Mouse (Mus musculus) embryonic facial prominence, embryonic 15.5 days (tissue): ENCODE data around the gene Itpkc. TPM values are rescaled to one million over a fixed set of nuclear protein-coding genes. Genes with fewer than 3 reads are reported as not detected.
A peak's percentile ranks its signal among the peaks of the same experiment; 100 is the strongest.
"Not testable (repeated sequence)": the region's sequence is repeated elsewhere in the genome, so short reads cannot be mapped to it uniquely, and the experiment has no call there.

Experiments used
- ATAC-seq: fragments of 200-750 bp; cut with Nextera tagmentation; 2 replicates; pipeline ENCODE4 v1.8.0; 2017; ENCODE audit warnings: low read depth, moderate TSS enrichment; ENCODE audit not compliant: insufficient number of reproducible peaks, low FRiP score, low TSS enrichment
- H3K27ac ChIP-seq: fragments of 300-500 bp; sonication (generic); replicated peaks from 2 replicates; pipeline ENCODE4 v1.5.1; 2015; ENCODE audit warnings: mild to moderate bottlenecking, inconsistent platforms
- H3K27me3 ChIP-seq: fragments of 300-500 bp; sonication (generic); 2 replicates; pipeline ENCODE4 v1.6.1; 2015; ENCODE audit warnings: inconsistent platforms
- H3K36me3 ChIP-seq: fragments of 300-500 bp; sonication (generic); 2 replicates; pipeline ENCODE4 v1.6.1; 2015; ENCODE audit warnings: mild to moderate bottlenecking, inconsistent platforms
- H3K4me1 ChIP-seq: fragments of 300-500 bp; sonication (generic); 2 replicates; pipeline ENCODE4 v1.6.1; 2015; ENCODE audit warnings: inconsistent platforms
- H3K4me2 ChIP-seq: fragments of 300-500 bp; sonication (generic); replicated peaks from 2 replicates; pipeline ENCODE4 v1.6.1; 2015; ENCODE audit warnings: mild to moderate bottlenecking, inconsistent platforms
- H3K4me3 ChIP-seq: fragments of 300-500 bp; sonication (generic); replicated peaks from 2 replicates; pipeline ENCODE4 v1.5.1; 2015; ENCODE audit warnings: mild to moderate bottlenecking, inconsistent platforms
- H3K9ac ChIP-seq: fragments of 300-500 bp; sonication (generic); 2 replicates; pipeline ENCODE4 v1.6.1; 2015; ENCODE audit warnings: inconsistent platforms
- H3K9me3 ChIP-seq: fragments of 300-500 bp; sonication (generic); replicated peaks from 2 replicates; pipeline ENCODE4 v1.6.1; 2016; ENCODE audit warnings: inconsistent platforms
- WGBS: fragments of 180-500 bp; shearing (Covaris S2); methylation state at CpG from one replicate; pipeline ENCODE4 v1.1.7; 2015; 5-methylcytosine and 5-hydroxymethylcytosine counted together
- polyA plus RNA-seq: library from polyadenylated mRNA; unstranded; fragments of >200 nt; fragmentation: Nextera tagmentation; extraction: Ambion mirVana; gene quantifications from 2 replicates; pipeline ENCODE4 v1.2.1, GENCODE M21; 2015

The Itpkc gene
- polyA plus RNA-seq, 1 experiment from 2014 or later: 13.5 TPM

- H3K4me1 ChIP-seq: peaks cover 41% of the 10 kb centered on the region
- peak overlapping the region; percentile 79 for H3K9ac ChIP-seq
- H3K4me2 ChIP-seq: peak overlapping the region; percentile 80
- H3K27me3 ChIP-seq: no peaks in the 10 kb centered on the region
- H3K27ac ChIP-seq: peak overlapping the region; percentile 94
- H3K4me3 ChIP-seq: peak overlapping the region; percentile 78
- ATAC-seq: no peak
- H3K36me3 ChIP-seq: peaks cover 27% of the 10 kb centered on the region
- WGBS: 0% methylated on average over 9 of the region's 9 CpGs
- no peaks in the 10 kb centered on the region for H3K9me3 ChIP-seq
Observed at GRCm38 (mm10) chr7:27259271-27259721, 30.8 kb upstream of the Itpkc start.

DNA sequence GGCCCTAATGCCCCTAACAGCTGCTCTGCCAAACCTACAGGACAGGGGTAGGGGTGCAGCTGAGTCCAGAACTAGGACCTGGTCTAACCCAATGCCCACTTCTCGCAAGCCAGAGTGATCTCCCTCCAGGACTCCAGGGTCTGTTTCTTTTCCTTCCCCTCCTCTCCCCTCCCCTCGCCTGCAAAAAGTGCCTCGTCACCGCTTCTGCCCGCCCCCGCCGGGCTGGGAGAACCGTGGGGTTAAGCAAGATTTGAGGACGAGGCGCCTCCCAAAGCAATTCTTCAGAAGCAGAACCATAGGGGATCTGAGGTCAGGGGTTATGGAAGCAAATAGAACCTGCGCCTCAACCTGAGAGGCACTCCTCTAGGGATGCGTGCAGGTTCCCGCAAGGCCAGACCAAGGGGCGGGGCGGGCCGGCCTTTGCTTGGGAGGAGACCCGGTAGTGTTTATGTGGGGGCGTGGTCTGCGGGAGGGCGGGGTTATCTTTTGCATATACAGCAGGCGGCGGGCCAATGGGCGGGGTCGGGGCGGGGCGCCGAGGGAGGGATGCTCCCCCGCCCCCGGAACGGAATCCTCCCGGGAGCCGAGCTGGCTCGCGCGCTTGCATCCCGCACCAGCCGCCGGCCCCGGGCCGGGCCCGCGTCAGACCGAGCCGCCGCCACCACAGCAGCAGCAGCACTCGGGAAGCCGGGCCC lies 29.9 kb upstream of the Itpkc start, which contains the start of gene Numbl:
Gene Numbl (plus strand): TSS at position 229 of the 695 bp plus-strand sequence.
- ATAC-seq: peak; percentile 81
- Histone ChIP-seq H3K4me1 (peaks cover 41% of the 10 kb centered on the region), H3K36me3 (peaks cover 17% of the 10 kb centered on the region), H3K4me2 (peak within 1 kb of the TSS; percentile 80), H3K27me3 (no peaks in the 10 kb centered on the region), H3K9me3 (no peaks in the 10 kb centered on the region), H3K9ac (peak within 1 kb of the TSS; percentile 79), H3K4me3 (peak within 1 kb of the TSS; percentile 78), H3K27ac (peak within 1 kb of the TSS; percentile 94)
- WGBS: under 1% methylated on average over 47 of the region's 47 CpGs

DNA sequence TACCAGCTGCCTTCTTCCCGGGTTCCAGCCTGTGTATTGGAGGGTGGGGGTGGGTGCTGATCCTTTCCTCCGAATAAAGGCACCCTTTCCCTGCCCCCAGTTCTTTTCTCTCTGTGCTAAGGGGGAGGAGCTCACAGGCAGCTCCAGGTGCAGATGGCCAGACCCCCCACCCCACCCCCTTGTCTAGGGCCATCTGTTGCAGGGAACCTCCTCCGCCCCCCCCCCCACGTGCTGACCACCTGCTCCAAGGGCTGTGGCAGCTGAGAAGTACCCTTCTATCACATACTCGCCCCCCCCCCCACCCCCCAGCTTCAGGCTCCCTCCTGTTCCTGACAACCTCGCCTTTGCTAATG lies 29.4 kb upstream of the Itpkc start:
- peaks cover 41% of the 10 kb centered on the region for H3K4me1 ChIP-seq
- no peak overlapping the region for H3K9ac ChIP-seq
- no peaks in the 10 kb centered on the region for H3K9me3 ChIP-seq
- peak; percentile 3 for ATAC-seq
- H3K4me2 ChIP-seq: peak overlapping the region; percentile 80
- H3K27ac ChIP-seq: peak overlapping the region; percentile 94
- H3K36me3 ChIP-seq: peaks cover 18% of the 10 kb centered on the region
- WGBS: 0% methylated on average over 3 of the region's 6 CpGs
- H3K4me3 ChIP-seq: peak overlapping the region; percentile 78
- no peaks in the 10 kb centered on the region for H3K27me3 ChIP-seq

- ATAC-seq: peak; percentile 31; the same call in 1 of the 2 replicates
- peaks cover 18% of the 10 kb centered on the region for H3K36me3 ChIP-seq
- H3K9ac ChIP-seq: peak overlapping the region; percentile 12; the same call in 1 of the 2 replicates
- no peaks in the 10 kb centered on the region for H3K27me3 ChIP-seq
- H3K27ac ChIP-seq: peak overlapping the region; percentile 94
- peaks cover 41% of the 10 kb centered on the region for H3K4me1 ChIP-seq
- 13% methylated on average over 27 of the region's 27 CpGs for WGBS
- H3K4me2 ChIP-seq: peak overlapping the region; percentile 80
- H3K4me3 ChIP-seq: peak overlapping the region; percentile 78
- no peaks in the 10 kb centered on the region for H3K9me3 ChIP-seq
Observed at GRCm38 (mm10) chr7:27257046-27257851, 28.8 kb upstream of the Itpkc start.

- peaks cover 16% of the 10 kb centered on the region for H3K36me3 ChIP-seq
- ATAC-seq: no peak
- H3K27ac ChIP-seq: no peak overlapping the region
Observed at GRCm38 (mm10) chr7:27255721-27256120, 27.3 kb upstream of the Itpkc start.

GRCm38 (mm10) chr7:27251946-27252345 lies 23.5 kb upstream of the Itpkc start:
- no peak overlapping the region for H3K9ac ChIP-seq
- H3K4me1 ChIP-seq: peaks cover 12% of the 10 kb centered on the region
- no peak overlapping the region for H3K4me2 ChIP-seq
- H3K4me3 ChIP-seq: no peak overlapping the region
- no peaks in the 10 kb centered on the region for H3K27me3 ChIP-seq
- WGBS: 79% methylated on average over 6 of the region's 6 CpGs
- H3K9me3 ChIP-seq: no peaks in the 10 kb centered on the region
- no peak overlapping the region for H3K27ac ChIP-seq
- ATAC-seq: no peak
- peaks cover 23% of the 10 kb centered on the region for H3K36me3 ChIP-seq

More at GRCm38 (mm10) chr7:27255721-27256120, 27.3 kb upstream of the Itpkc start:
- Histone ChIP-seq H3K9me3 (no peaks in the 10 kb centered on the region), H3K4me2 (no peak overlapping the region), H3K4me3 (no peak overlapping the region), H3K9ac (no peak overlapping the region), H3K4me1 (peaks cover 39% of the 10 kb centered on the region), H3K27me3 (no peaks in the 10 kb centered on the region)
- WGBS: 66% methylated on average over 3 of the region's 3 CpGs

GRCm38 (mm10) chr7:27249928-27250327 lies 21.5 kb upstream of the Itpkc start:
- H3K27ac ChIP-seq: no peak overlapping the region
- H3K4me1 ChIP-seq: no peaks in the 10 kb centered on the region
- no peaks in the 10 kb centered on the region for H3K27me3 ChIP-seq
- no peak for ATAC-seq
- H3K4me2 ChIP-seq: no peak overlapping the region
- 76% methylated on average over 5 of the region's 5 CpGs for WGBS
- H3K36me3 ChIP-seq: peaks cover 40% of the 10 kb centered on the region
- H3K9me3 ChIP-seq: no peaks in the 10 kb centered on the region
- H3K9ac ChIP-seq: no peak overlapping the region
- no peak overlapping the region for H3K4me3 ChIP-seq

- ATAC-seq: no peak
- Histone ChIP-seq H3K9ac (no peak overlapping the region), H3K36me3 (peaks cover 40% of the 10 kb centered on the region), H3K4me3 (no peak overlapping the region), H3K4me1 (no peaks in the 10 kb centered on the region), H3K9me3 (no peaks in the 10 kb centered on the region), H3K4me2 (no peak overlapping the region), H3K27me3 (no peaks in the 10 kb centered on the region), H3K27ac (no peak overlapping the region)
- 95% methylated on average over 2 of the region's 2 CpGs for WGBS
Observed at GRCm38 (mm10) chr7:27249146-27249545, 20.7 kb upstream of the Itpkc start.

DNA sequence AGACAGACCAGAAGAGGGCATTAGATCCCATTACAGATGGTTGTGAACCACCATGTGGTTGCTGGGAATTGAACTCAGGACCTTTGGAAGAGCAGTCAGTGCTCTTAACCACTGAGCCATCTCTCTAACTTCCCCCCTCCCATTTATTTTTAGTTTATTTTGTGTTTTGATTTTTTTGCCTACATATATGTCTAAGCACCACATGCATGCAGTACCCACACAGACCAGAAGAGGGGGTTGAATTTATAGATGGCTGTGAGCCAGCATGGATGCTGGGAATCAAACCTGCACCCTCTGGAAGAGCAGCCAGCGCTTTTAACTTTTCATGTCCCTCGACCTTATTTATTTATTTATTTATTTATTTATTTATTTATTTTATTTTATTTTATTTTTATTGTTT lies 15.6 kb upstream of the Itpkc start:
- not testable (repeated sequence) for H3K9ac ChIP-seq, H3K4me3 ChIP-seq, H3K9me3 ChIP-seq, H3K4me1 ChIP-seq, H3K27ac ChIP-seq, H3K27me3 ChIP-seq, H3K4me2 ChIP-seq, ATAC-seq
- H3K36me3 ChIP-seq: peaks cover 62% of the 10 kb centered on the region
- 82% methylated on average over 2 of the region's 2 CpGs for WGBS

GRCm38 (mm10) chr7:27243211-27243610 lies 14.8 kb upstream of the Itpkc start:
- no peak overlapping the region for H3K4me3 ChIP-seq

GRCm38 (mm10) chr7:27238568-27238967 lies 10.1 kb upstream of the Itpkc start:
- WGBS: 90% methylated on average over 5 of the region's 5 CpGs
- Histone ChIP-seq H3K27me3 (no peaks in the 10 kb centered on the region), H3K27ac (no peak overlapping the region), H3K4me3 (no peak overlapping the region), H3K4me2 (no peak overlapping the region), H3K4me1 (peaks cover 9% of the 10 kb centered on the region), H3K36me3 (peaks cover 43% of the 10 kb centered on the region), H3K9me3 (no peaks in the 10 kb centered on the region), H3K9ac (no peak overlapping the region)
- ATAC-seq: no peak

More at GRCm38 (mm10) chr7:27243211-27243610, 14.8 kb upstream of the Itpkc start:
- no peak overlapping the region for H3K9ac ChIP-seq
- H3K4me2 ChIP-seq: no peak overlapping the region
- no peak overlapping the region for H3K27ac ChIP-seq
- no peaks in the 10 kb centered on the region for H3K9me3 ChIP-seq
- no peak for ATAC-seq
- H3K4me1 ChIP-seq: no peaks in the 10 kb centered on the region
- H3K27me3 ChIP-seq: no peaks in the 10 kb centered on the region
- WGBS: 44% methylated on average over 8 of the region's 8 CpGs
- peaks cover 62% of the 10 kb centered on the region for H3K36me3 ChIP-seq
